Mouse (Mus musculus) liver, adult 2 months (tissue): ENCODE data around the gene Dlg5.

Experiments used
- CTCF ChIP-seq: fragments of 200-500 bp; IDR thresholded peaks from 2 replicates; pipeline ENCODE4 v1.5.1; 2011; ENCODE audit warnings: low read depth, low read length, control low read depth
- POLR2A ChIP-seq: fragments of 200-500 bp; IDR thresholded peaks from 2 replicates; pipeline ENCODE4 v1.6.1; 2011; ENCODE audit warnings: low read length, control low read depth; ENCODE audit not compliant: insufficient read depth; ENCODE audit errors: extremely low read depth

GRCm38 (mm10) chr14:24162856-24163255 is 82.9 kb downstream of the Dlg5 start:
- TF ChIP-seq POLR2A = no peak
- no peak for TF ChIP-seq CTCF
